Mouse (Mus musculus): ENCODE measurements around the gene Tom1l2.

DNA sequence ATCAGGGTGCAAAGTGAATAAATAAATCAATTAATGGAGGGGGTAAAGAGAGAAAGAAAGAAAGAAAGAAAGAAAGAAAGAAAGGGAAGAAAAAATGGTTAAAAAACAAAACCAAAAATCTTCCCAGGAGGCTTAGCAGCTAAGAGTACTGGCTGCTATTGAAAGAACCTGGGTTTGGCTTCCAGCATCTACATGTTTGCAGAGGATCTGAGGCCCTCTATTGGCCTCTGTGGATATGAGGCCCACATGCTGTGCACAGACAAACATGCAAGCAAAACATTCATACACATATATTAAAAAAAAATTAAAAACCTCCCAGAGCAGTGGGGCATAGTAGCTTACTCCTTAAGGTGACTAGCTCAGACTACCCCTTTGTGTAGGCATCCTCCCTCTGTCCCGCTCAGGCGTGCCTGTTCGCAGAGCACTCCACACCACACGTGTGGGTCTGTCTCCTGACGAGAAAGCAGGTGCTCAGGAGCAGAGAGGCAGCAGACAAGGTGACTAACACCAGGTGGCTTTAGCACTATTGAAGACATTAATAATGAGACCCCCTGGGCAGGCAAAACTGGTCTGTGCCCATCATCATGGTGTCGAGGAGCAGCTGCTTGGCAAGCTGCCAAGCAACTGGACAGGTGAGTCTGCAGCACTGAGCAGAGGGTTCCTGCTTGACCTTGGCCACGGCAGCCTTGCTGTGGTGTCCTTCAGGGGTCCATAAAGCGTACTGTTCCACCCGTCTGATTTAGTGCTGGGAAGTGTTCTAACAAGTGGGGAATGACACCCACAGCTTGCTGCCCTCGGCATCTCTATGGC, 33.2 kb downstream of the Tom1l2 start:
- TF ChIP-seq CTCF (conservative IDR thresholded peaks at IDR 0.05; ENCODE audit: low read length) (no peak), NANOG (IDR thresholded peaks at IDR 0.05; ENCODE audit: borderline replicate concordance, low read length) (no peak), POU5F1 (IDR thresholded peaks at IDR 0.05; ENCODE audit: borderline replicate concordance, low read length) (no peak)
